Mouse (Mus musculus) cerebellum, adult 2 months (tissue): ENCODE measurements at regions not wholly inside any gene's neighbourhood (a gene's known extent, or its start where the extent isn't known, plus 50 kb on each side); places are given as distances from the start of the nearest gene placed in this dataset.

Experiments
- CTCF ChIP-seq: fragments of 200-500 bp; IDR thresholded peaks from 2 replicates; pipeline ENCODE4 v1.5.1; 2011; ENCODE audit warnings: low read depth, mild to moderate bottlenecking, control low read depth, low read length, moderate library complexity, borderline replicate concordance; ENCODE audit not compliant: insufficient read depth
- POLR2A ChIP-seq: fragments of 200-500 bp; IDR thresholded peaks from 2 replicates; pipeline ENCODE4 v1.6.1; 2011; ENCODE audit warnings: low read length, control low read depth, borderline replicate concordance; ENCODE audit not compliant: insufficient read depth

- TF ChIP-seq CTCF = no peak
- no peak for TF ChIP-seq POLR2A
Observed at GRCm38 (mm10) chr3:157374178-157374577, 159.8 kb upstream of the Zranb2 start.
